Mouse (Mus musculus): Measurements from ENCODE around the gene Fxyd3. TPM values are rescaled to one million over a fixed set of nuclear protein-coding genes. Genes with fewer than 3 reads are reported as not detected.

Gene Fxyd3
- total RNA-seq, 2 experiments from 2014 or later = not detected

DNA sequence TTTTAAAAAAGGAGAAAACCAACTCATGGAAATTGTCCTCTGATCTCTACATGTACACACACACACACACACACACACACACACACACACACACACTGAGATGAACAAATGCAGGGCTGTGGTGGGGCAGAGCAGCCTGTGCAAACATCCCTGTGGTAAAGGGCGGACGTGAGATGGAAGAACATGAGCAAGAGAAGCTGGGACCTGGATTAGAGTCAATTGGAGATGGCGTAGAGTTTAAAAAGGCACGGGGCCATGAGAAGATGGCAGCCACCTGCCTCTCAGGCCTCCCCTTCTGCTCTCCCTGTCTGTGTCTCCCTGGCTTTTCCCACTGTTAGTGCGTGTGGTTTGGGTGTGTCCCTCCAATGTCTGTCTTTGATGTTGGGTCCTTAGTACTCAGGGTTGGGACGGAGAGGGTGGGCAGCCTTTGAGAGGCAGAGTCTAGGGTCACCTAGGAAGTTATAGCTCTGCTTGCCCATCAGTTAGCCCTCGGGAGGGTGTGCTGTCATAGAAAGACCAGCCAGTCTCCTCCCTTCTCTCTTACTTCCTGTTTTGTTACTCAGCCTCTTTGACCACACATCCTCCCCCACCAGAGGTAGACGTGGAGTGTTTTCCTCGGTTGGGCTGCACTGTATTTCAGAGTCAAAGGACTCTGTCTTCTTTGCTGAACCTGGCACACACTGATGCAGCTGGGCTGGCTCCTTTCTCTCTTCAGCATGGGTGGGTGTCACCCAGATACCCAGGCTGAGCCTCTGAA is 42.9 kb downstream of the Fxyd3 start:
- no peak for DNase-seq (ENCODE audit: low spot score in 2 of 2)
- intact Hi-C loops (cut with DNase I) = no loop called here

DNA sequence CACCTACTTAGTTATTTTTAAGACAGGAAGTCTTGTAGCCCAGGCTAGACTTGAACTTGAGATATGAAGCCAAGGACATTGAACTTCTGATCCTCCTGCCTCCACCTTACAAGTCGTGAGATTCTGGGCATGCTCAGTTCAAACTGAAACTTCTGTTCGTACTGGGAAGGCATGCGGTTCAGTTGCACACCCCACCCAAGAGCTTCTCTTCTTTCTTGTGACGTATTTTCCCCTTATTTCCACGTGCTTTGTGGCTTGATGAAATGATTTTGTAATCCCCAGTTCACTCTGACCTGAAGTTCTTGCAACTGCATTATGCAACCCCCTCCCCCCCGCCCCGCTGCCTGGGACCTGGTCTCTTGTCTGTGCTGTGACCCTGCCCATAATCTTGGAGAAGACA is 44.8 kb downstream of the Fxyd3 start:
- no peak for DNase-seq (ENCODE audit: low spot score in 2 of 2)
- intact Hi-C loops (cut with DNase I) = no loop called here

DNA sequence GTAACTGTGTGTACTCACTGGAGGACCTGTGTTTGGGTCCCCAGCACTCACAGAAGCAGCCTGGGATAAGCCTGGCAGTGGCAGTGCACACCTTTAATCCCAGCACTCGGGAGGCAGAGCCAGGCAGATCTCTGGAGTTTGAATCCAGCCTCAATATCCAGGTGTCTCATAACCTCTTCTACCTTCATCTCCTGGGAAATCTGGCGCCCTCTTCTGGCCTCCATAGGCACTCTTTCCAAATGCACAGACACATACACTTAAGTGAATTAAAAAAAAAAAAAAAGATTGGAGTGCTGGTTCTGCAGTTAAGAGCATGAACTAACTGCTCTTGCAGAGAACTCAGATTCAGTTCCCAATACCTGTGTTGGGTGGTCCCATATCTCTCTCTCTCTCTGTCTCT is 45.8 kb downstream of the Fxyd3 start:
- intact Hi-C loops (cut with DNase I) = no loop called here
- no peak for DNase-seq (ENCODE audit: low spot score in 2 of 2)

DNA sequence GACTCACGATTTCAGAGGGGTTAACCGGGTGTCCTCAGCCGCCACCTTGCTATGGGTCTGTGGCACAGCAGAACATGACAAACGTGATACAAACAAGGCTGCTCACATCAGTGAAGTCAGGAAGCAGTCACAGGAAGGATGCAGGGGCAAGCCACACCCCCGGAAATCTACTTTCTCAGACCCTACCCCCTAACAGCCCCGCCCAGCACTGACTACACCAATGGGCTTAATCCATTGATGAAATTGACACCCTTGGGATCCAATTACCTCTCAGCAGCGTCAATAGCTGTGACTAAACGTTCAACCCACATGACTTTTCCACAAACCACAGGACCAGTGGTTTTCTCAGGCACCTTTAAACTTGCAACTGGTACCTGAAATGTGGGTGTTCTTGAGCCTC is 47.9 kb downstream of the Fxyd3 start:
- intact Hi-C loops (cut with DNase I) = no loop called here
- DNase-seq (ENCODE audit: low spot score in 2 of 2) = no peak

Small RNA genes within 50 kb of the gene (microRNA-seq; reads per million reads assigned to microRNA genes)
- gene Mir7050 = 0 reads per million in 2 experiments

Other genes with a start within 250 kb of the Fxyd3 start
- under 1 TPM in 1 of 2 experiments, not detected in 1; 0.21 TPM for gene Ffar3, start 220.5 kb downstream of the Fxyd3 start, total RNA-seq (2021)
- gene Ffar1, start 215.1 kb downstream of the Fxyd3 start, total RNA-seq (2021) = not detected
- not detected for gene Cd22, start 196.4 kb downstream of the Fxyd3 start, total RNA-seq (2021)
- gene Mag, start 161.8 kb downstream of the Fxyd3 start, total RNA-seq (2021) = 100 to 1,000 TPM; 112 to 195 TPM
- gene Hamp2, start 152.0 kb downstream of the Fxyd3 start, total RNA-seq (2021) = not detected
- gene Hamp, start 132.7 kb downstream of the Fxyd3 start, total RNA-seq (2021) = not detected
- 100 to 1,000 TPM; 113 to 115 TPM for gene Usf2, start 119.9 kb downstream of the Fxyd3 start, total RNA-seq (2021)
- 10 to 100 TPM; 11.9 to 13.0 TPM for gene Lsr, start 103.2 kb downstream of the Fxyd3 start, total RNA-seq (2021)
- gene Fam187b, start 102.9 kb downstream of the Fxyd3 start, total RNA-seq (2021) = under 1 TPM; 0.18 to 0.27 TPM
- gene Fxyd5, start 34.2 kb downstream of the Fxyd3 start, total RNA-seq (2021) = 10 to 100 TPM; 36.3 to 37.2 TPM
- gene Fxyd7, start 25.2 kb downstream of the Fxyd3 start, total RNA-seq (2021) = 100 to 1,000 TPM; 326 to 365 TPM
- 10 to 100 TPM; 46.1 to 47.7 TPM for gene Fxyd1, start 19.5 kb downstream of the Fxyd3 start, total RNA-seq (2021)
- 10 to 100 TPM; 16.2 to 17.5 TPM for gene Lgi4, start 17.4 kb downstream of the Fxyd3 start, total RNA-seq (2021)
- 1 to 10 TPM; 2.0 to 3.3 TPM for gene Hpn, start 38.6 kb upstream of the Fxyd3 start, total RNA-seq (2021)
- gene Scn1b, start 50.3 kb upstream of the Fxyd3 start, total RNA-seq (2021) = 100 to 1,000 TPM; 359 to 374 TPM
- 100 to 1,000 TPM; 111 to 121 TPM for gene Gramd1a, start 79.2 kb upstream of the Fxyd3 start, total RNA-seq (2021)
- not detected for gene Scgb2b2, start 213.8 kb upstream of the Fxyd3 start, total RNA-seq (2021)
- not detected for gene Scgb1b2, start 215.1 kb upstream of the Fxyd3 start, total RNA-seq (2021)